Mouse (Mus musculus): ENCODE results near the gene Ano6.

DNA sequence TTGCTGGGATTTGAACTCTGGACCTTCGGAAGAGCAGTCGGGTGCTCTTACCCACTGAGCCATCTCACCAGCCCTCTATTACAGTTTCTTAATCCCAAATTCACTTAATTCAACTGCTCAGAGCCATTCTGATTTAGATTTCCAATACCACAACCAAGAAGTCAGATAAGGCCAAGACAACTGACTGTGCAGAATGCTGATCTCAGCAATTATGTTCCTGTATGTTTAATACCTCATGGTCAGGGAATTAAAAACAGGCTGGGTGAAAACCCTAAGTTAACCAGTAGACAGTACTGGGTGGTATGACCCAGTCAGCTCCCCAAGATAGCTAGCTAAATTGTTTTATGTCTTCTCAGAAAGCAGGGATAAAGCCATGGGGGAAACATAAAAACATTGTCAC lies 176.3 kb downstream of the Ano6 start:
- no peak for TF ChIP-seq POLR2A (IDR thresholded peaks at IDR 0.05; ENCODE audit: borderline replicate concordance, insufficient read depth, low read length)
- no peak for TF ChIP-seq CTCF (IDR thresholded peaks at IDR 0.05; ENCODE audit: borderline replicate concordance, insufficient read depth, low read depth, low read length)

Data from cerebellum, adult 2 months (tissue).